Mouse (Mus musculus): Measurements from ENCODE around the gene Cfb. TPM values are rescaled to one million over a fixed set of nuclear protein-coding genes. Genes with fewer than 3 reads are reported as not detected.
A peak's percentile ranks its signal among the peaks of the same experiment; 100 is the strongest.

Cfb gene
- polyA plus RNA-seq, 1 experiment from 2014 or later, result 1.9 TPM

DNA sequence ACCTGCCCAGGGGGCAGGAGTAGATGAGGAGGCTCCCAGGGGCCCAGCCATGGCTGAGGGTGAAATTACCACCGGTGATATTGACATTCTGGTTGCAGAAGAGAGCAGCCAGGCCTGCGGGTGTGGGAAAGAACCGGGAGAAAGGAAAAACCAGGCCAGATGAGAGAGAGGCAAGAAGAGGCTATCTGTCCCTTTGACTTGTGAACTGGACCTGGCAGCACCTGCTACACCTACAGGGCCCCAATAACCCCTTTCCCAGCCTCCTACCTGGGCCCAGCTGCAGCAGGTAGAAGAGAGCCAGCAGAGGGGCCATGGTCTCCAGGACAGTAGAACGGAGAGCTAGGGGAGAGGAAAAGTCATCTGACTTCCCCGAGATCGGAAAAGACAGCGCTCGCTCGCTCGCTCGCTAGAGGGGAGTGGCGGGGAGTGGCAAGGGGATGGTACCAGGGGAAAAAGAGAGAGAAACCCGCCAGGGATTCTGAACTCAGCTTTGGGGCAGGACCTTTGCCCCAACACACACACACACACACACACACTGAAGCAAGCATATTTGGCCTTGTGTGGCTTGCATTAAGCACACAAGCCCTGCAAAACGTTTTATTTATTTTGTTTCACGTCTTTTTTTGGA lies 19.5 kb upstream of the Cfb start, which contains the start of gene Gm20547:
Gene Gm20547 (minus strand): TSS at position 360 of the 628 bp plus-strand sequence.
- no peak within 1 kb of the TSS for H3K4me2 ChIP-seq
- H3K27ac ChIP-seq, result no peak within 1 kb of the TSS
- H3K9me3 ChIP-seq (replicated peaks), result no peaks in the 10 kb centered on the region
- H3K36me3 ChIP-seq (ENCODE audit: poor library complexity, severe bottlenecking), result no peaks in the 10 kb centered on the region
- H3K4me1 ChIP-seq, result no peaks in the 10 kb centered on the region
- no peak within 1 kb of the TSS for H3K4me3 ChIP-seq
- H3K27me3 ChIP-seq, result peaks cover 10% of the 10 kb centered on the region; the same call in 1 of the 2 replicates
- WGBS, result 9% methylated on average over 15 of the region's 15 CpGs
- no peak within 1 kb of the TSS for H3K9ac ChIP-seq
- ATAC-seq, result no peak

DNA sequence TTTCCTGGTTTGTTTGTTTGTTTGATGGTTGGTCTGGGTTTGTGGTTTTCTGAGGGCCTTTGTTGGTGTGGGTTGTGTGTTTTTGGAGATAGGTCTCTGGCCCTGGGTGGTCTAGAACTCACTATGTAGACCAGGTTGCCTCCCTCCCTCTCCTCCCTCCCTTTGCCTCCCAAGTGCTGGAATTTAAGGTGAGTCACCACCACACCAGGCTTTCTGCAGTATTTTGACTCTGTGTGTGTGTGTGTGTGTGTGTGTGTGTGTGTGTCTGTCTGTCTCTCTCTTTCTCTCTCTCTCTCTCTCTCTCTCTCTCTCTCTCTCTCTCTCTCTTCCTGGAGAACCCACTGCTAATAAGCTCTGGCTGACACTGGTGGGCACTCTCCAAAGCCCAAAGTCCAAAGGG lies 18.8 kb upstream of the Cfb start:
- no peaks in the 10 kb centered on the region for H3K4me1 ChIP-seq
- H3K36me3 ChIP-seq (ENCODE audit: poor library complexity, severe bottlenecking), result no peaks in the 10 kb centered on the region
- H3K9me3 ChIP-seq (replicated peaks), result no peaks in the 10 kb centered on the region
- ATAC-seq, result no peak
- no peak overlapping the region for H3K4me2 ChIP-seq
- H3K4me3 ChIP-seq, result no peak overlapping the region
- H3K9ac ChIP-seq, result no peak overlapping the region
- no peak overlapping the region for H3K27ac ChIP-seq
- H3K27me3 ChIP-seq, result peaks cover 10% of the 10 kb centered on the region; the same call in 1 of the 2 replicates

DNA sequence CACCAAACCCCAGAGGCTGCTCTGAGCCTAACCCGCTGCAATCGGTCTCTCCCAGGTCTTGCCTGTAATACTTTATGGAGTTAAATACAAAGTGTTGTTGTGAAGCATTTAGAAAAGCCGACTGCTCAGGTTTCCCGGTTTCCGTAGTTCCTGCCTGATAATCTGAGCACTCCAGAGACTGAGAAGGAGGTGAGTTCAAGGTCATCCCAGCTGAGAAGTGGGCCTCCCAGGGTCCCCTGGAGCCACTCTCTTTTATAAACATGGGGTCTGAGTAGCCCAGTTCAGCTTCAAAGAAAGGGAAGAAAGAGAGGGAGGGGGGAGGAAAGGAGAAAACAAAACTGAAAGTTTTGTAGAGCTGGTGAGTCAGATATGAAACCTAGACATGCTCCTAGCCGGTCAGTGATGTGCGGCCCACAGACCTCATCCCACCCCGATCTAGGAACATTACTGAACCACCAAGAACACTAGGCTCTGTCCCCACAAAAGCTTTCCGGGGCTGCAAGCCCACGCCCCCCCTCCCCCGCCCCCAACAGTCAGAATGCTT lies 17.1 kb upstream of the Cfb start, which contains the start of gene Zbtb12:
Gene Zbtb12 (plus strand): TSS at position 148 of the 544 bp plus-strand sequence.
- H3K27me3 ChIP-seq, result peaks cover 10% of the 10 kb centered on the region; the same call in 1 of the 2 replicates
- no peak within 1 kb of the TSS for H3K4me2 ChIP-seq
- WGBS, result 65% methylated on average over 11 of the region's 11 CpGs
- H3K9ac ChIP-seq, result no peak within 1 kb of the TSS
- H3K9me3 ChIP-seq (replicated peaks), result no peaks in the 10 kb centered on the region
- no peak for ATAC-seq
- H3K4me3 ChIP-seq, result no peak within 1 kb of the TSS
- no peak within 1 kb of the TSS for H3K27ac ChIP-seq
- no peaks in the 10 kb centered on the region for H3K4me1 ChIP-seq
- H3K36me3 ChIP-seq (ENCODE audit: poor library complexity, severe bottlenecking), result no peaks in the 10 kb centered on the region

DNA sequence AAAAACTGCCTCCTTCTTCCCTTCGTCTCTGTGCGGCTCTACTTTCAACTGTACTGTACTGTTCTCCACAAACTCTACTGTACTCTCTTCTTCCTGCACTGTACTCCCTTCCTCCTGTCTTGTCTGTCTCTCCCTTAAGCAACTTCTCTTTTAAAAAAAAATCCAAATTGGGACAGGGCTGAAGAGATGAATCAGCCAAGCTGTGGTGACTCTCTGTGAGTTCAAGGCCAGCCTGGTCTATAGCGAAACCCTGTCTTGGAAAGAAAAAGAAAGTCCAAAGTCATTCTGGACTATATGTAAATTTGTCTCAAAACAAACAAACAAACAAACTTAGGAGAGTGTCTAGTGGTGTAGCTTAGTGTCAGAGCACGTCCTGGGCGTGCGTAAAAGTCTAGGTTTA lies 12.0 kb upstream of the Cfb start:
- H3K4me3 ChIP-seq, result no peak overlapping the region

DNA sequence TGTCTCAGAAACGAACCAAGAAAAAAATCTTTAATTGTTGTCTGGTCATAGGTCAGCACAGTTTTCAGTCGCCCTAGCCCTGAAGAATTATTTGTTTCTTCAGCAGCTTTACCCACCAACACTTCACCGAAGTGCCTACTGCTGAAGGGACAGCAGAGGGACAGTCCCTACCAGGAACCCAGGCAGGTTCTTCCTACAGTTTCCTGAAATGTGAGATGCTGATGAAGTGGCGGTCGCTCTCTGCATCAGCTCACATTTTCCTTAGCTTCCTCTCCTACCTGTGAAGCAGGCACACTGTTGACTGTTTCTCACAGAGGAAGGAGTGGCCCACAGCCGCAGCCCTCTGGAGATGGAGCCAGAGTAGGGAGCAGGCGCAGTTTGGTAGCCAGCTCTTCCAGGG lies 3.7 kb upstream of the Cfb start:
- ATAC-seq, result no peak
- Histone ChIP-seq H3K9ac (no peak overlapping the region), H3K4me2 (no peak overlapping the region), H3K27me3 (0 out of 2 replicates have a peak, but pooled peaks cover 11% of the 10 kb centered on the region), H3K36me3 (ENCODE audit: poor library complexity, severe bottlenecking) (no peaks in the 10 kb centered on the region), H3K4me1 (no peaks in the 10 kb centered on the region), H3K4me3 (no peak overlapping the region), H3K27ac (no peak overlapping the region), H3K9me3 (replicated peaks) (no peaks in the 10 kb centered on the region)
- WGBS, result 67% methylated on average over 7 of the region's 7 CpGs

More for the DNA sequence above, 12.0 kb upstream of the Cfb start:
- Histone ChIP-seq H3K27me3 (no peaks in the 10 kb centered on the region), H3K4me2 (no peak overlapping the region), H3K9me3 (replicated peaks) (no peaks in the 10 kb centered on the region), H3K36me3 (ENCODE audit: poor library complexity, severe bottlenecking) (no peaks in the 10 kb centered on the region), H3K4me1 (no peaks in the 10 kb centered on the region), H3K9ac (no peak overlapping the region), H3K27ac (no peak overlapping the region)
- 92% methylated on average over 6 of the region's 6 CpGs for WGBS
- no peak for ATAC-seq

DNA sequence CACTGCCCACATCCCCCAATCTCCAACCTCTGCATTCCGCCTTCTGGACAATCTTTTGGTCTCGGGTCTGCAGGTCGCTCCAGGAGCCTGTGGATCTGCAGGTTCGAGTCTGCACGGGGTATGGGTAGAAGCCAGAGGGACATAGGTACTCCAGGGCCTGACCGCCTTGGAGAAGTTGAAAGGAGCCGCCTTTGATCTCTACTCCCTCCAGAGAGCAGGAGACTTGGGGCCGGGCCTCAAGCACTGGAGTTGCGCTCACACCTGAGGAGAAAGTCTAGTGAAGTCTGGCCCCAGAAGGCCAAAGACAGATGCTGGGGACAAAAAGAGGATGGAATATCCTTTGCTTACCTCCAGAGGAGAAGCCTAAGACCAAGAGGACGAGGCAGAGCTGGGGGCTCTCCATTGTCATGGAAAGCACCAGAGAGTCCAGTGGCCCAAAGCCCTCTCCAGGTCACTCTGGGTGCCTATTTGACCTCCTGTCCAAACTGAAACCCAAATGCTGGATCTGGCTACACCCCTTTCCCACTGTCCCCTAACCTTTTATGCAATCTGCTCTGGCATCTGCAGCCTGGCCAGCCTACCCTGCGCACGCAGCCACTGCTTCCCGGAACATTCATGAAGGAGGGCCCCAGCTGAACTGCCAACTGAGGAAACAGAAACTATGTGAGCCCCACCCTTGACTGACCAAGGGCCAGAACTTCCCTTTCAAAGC lies 458 bp downstream of the Cfb start:
- WGBS, result 76% methylated on average over 13 of the region's 13 CpGs
- Histone ChIP-seq H3K9ac (no peak overlapping the region), H3K27me3 (0 out of 2 replicates have a peak, but pooled peaks cover 11% of the 10 kb centered on the region), H3K4me3 (no peak overlapping the region), H3K4me2 (no peak overlapping the region), H3K36me3 (ENCODE audit: poor library complexity, severe bottlenecking) (peaks cover 12% of the 10 kb centered on the region), H3K27ac (no peak overlapping the region), H3K9me3 (replicated peaks) (no peaks in the 10 kb centered on the region), H3K4me1 (no peaks in the 10 kb centered on the region)
- no peak for ATAC-seq

DNA sequence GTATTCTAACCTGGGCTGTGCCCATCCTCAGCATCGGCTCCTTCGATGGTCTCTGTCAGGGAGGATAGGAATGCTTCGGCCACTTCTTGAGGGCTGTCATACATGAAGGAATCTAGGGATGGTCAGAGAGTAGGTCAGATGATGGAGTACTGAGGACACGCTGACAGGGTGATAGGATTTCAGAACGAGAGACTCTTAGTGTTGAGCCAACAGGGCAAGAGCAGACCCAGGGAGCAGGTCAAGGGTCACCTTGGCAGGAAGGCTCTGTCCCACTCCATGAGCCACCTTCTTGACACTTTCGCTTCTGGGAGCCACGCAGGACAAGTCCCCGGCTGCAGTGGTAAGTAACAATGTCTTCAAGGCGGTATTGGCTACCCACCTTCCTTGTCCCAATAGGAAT lies 1.8 kb downstream of the Cfb start:
- Histone ChIP-seq H3K4me3 (no peak overlapping the region), H3K9ac (no peak overlapping the region), H3K36me3 (ENCODE audit: poor library complexity, severe bottlenecking) (peaks cover 26% of the 10 kb centered on the region), H3K27me3 (0 out of 2 replicates have a peak, but pooled peaks cover 11% of the 10 kb centered on the region), H3K4me2 (no peak overlapping the region), H3K27ac (no peak overlapping the region), H3K9me3 (replicated peaks) (no peaks in the 10 kb centered on the region), H3K4me1 (no peaks in the 10 kb centered on the region)
- WGBS, result 91% methylated on average over 9 of the region's 9 CpGs
- no peak for ATAC-seq

DNA sequence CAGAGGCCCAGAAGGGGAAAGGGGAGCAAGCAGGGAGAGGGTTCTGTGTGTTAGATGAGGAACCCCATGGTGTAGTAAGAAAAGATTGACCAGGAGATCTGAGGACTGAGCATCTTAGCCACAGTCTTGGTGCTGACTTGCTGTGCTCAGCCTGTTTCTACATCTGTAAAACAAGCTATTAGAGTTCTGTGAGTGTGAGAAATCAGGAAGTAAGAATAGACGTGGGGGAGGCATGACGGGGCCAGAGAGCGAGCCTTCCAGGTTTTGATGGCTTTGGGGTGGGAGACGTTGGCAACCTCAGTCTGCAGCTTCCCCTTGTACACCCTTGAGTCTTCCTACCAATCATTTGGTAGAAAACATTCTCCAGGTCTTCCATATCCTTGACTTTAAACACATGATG lies 3.6 kb downstream of the Cfb start:
- no peaks in the 10 kb centered on the region for H3K4me1 ChIP-seq
- 0 out of 2 replicates have a peak, but pooled peaks cover 11% of the 10 kb centered on the region for H3K27me3 ChIP-seq
- no peak for ATAC-seq
- H3K4me3 ChIP-seq, result no peak overlapping the region
- peaks cover 44% of the 10 kb centered on the region for H3K36me3 ChIP-seq (ENCODE audit: poor library complexity, severe bottlenecking)
- 83% methylated on average over 4 of the region's 4 CpGs for WGBS
- H3K4me2 ChIP-seq, result no peak overlapping the region
- H3K27ac ChIP-seq, result no peak overlapping the region
- no peaks in the 10 kb centered on the region for H3K9me3 ChIP-seq (replicated peaks)
- no peak overlapping the region for H3K9ac ChIP-seq

DNA sequence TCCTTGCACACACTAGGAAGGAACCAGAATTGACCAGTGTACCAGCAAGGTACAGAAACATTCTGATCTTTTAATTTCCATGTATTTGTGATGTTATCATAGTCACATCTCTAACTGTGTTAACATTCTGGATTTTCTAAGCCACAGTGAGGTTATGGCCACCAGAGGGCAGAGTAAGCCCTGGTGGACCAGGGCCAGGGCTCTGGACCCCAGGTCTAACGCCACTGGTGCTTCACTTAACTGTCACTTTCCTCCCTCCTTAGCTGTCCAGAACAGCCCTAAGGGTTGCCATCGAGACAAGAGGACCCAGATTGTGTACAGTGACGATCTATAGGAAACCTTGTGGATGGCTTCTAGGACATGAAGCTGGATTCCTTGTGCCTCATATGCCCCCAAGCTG lies 6.5 kb downstream of the Cfb start:
- no peak overlapping the region for H3K4me3 ChIP-seq
- no peaks in the 10 kb centered on the region for H3K9me3 ChIP-seq (replicated peaks)
- H3K36me3 ChIP-seq (ENCODE audit: poor library complexity, severe bottlenecking), result peaks cover 59% of the 10 kb centered on the region
- no peak overlapping the region for H3K27ac ChIP-seq
- no peak for ATAC-seq
- WGBS, result 39% methylated on average over 3 of the region's 3 CpGs
- H3K27me3 ChIP-seq, result no peaks in the 10 kb centered on the region
- no peak overlapping the region for H3K4me2 ChIP-seq
- H3K4me1 ChIP-seq, result peaks cover 11% of the 10 kb centered on the region
- no peak overlapping the region for H3K9ac ChIP-seq

DNA sequence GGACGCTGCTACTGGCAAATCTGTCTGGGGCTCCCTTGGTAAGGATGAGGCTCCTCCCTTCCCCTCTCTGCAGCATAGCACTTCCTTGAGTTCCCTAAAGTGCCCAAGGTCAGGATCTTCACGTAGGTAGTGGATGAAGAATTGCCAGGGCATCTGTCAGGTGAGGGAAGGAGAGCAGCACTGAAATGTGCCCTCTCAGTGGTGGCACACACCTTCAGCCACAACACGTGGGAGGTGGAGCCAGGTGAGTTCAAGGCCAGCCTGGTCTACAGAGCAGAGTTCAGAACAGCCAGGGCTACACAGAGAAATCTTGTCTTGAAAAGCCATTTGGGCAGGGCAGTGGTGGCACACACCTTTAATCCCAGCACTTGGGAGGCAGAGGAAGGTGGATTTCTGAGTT lies 7.6 kb downstream of the Cfb start:
- Histone ChIP-seq H3K27me3 (no peaks in the 10 kb centered on the region), H3K27ac (no peak overlapping the region), H3K9ac (no peak overlapping the region), H3K36me3 (ENCODE audit: poor library complexity, severe bottlenecking) (peaks cover 59% of the 10 kb centered on the region), H3K9me3 (replicated peaks) (no peaks in the 10 kb centered on the region), H3K4me3 (no peak overlapping the region), H3K4me1 (peaks cover 15% of the 10 kb centered on the region), H3K4me2 (no peak overlapping the region)
- no peak for ATAC-seq
- 77% methylated on average over 3 of the region's 3 CpGs for WGBS

DNA sequence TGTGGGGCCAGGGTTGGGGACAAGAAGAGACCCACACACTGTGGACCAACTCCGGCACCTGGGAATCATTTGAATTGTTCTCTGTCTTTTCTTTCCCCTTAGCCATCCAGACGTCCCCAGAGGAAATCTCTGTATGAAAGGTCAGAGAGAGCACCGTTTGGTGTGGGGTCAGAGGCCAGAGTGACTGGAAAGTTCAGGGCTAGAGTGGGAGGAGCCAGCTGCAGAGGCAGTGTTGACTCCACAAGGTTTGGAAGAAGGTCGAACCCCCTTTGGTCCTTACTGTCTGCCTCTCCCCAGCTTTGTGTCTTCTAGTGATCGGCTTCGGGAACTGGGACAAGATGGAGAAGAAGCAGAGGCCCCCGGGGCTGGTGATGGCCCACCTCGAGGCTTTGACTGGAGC lies 8.8 kb downstream of the Cfb start:
- Histone ChIP-seq H3K9me3 (replicated peaks) (no peaks in the 10 kb centered on the region), H3K36me3 (ENCODE audit: poor library complexity, severe bottlenecking) (peaks cover 59% of the 10 kb centered on the region), H3K9ac (no peak overlapping the region), H3K4me2 (no peak overlapping the region), H3K27me3 (no peaks in the 10 kb centered on the region), H3K4me1 (peaks cover 23% of the 10 kb centered on the region), H3K4me3 (no peak overlapping the region), H3K27ac (no peak overlapping the region)
- 84% methylated on average over 8 of the region's 8 CpGs for WGBS
- no peak for ATAC-seq

DNA sequence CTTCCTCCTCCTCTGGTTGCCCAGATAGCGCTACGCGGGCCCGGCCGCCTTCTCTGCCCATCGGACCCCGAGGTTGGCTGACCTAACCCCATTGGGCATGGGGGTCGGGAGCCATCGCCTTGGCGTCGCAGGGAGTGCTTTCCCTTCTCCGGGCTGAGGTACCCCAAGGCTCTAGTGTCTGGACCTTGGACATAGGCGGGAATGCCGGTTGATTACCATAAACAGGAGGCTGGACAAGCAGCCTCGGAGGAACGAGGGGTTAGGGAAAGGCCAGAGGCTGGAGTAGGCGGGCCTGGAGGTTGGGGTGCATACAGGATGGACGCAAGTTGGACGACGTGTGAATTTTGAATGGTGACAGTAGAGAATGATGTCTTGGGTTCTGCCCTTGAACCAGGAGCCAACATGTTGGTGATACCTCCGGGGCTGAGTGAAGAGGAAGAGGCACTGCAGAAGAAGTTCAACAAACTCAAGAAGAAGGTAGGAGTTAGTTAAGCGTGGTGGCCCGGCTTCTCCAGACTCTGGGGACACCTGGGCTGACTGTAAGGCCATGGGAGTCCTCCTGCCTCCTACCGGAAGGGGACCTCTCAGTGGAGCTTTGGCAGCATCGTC lies 11.7 kb downstream of the Cfb start:
- Histone ChIP-seq H3K27ac (peak overlapping the region; percentile 6; the same call in 1 of the 2 replicates), H3K36me3 (ENCODE audit: poor library complexity, severe bottlenecking) (peaks cover 61% of the 10 kb centered on the region), H3K27me3 (no peaks in the 10 kb centered on the region), H3K4me3 (peak overlapping the region; percentile 81), H3K9me3 (replicated peaks) (no peaks in the 10 kb centered on the region), H3K4me1 (peaks cover 23% of the 10 kb centered on the region), H3K9ac (peak overlapping the region; percentile 85), H3K4me2 (peak overlapping the region; percentile 96)
- WGBS, result 1% methylated on average over 25 of the region's 25 CpGs
- ATAC-seq, result no peak; the same call in 1 of the 2 replicates
